Mouse (Mus musculus) kidney, adult 2 months (tissue): ENCODE results near the gene Npb. TPM values are rescaled to one million over a fixed set of nuclear protein-coding genes. Genes with fewer than 3 reads are reported as not detected.

Experiments
- DNase-seq: peaks from one replicate; pipeline ENCODE4 v3.0.0; 2021
- H3K27ac ChIP-seq: fragments of 200-500 bp; 2 replicates; pipeline ENCODE4 v1.5.1; 2012; ENCODE audit warnings: low read depth, low read length, control low read depth, inconsistent platforms; ENCODE audit not compliant: insufficient read depth
- H3K27me3 ChIP-seq: fragments of 200-500 bp; replicated peaks from 2 replicates; pipeline ENCODE4 v1.6.1; 2012; ENCODE audit warnings: mild to moderate bottlenecking, moderate library complexity, low read length, inconsistent platforms; ENCODE audit not compliant: control insufficient read depth, insufficient read depth
- H3K36me3 ChIP-seq: fragments of 200-500 bp; 2 replicates; pipeline ENCODE4 v1.6.1; 2012; ENCODE audit warnings: mild to moderate bottlenecking, moderate library complexity, low read length, inconsistent platforms; ENCODE audit not compliant: control insufficient read depth, insufficient read depth
- H3K4me1 ChIP-seq: fragments of 200-500 bp; 2 replicates; pipeline ENCODE4 v1.6.1; 2011; ENCODE audit warnings: low read length; ENCODE audit not compliant: control insufficient read depth, insufficient read depth
- H3K4me3 ChIP-seq: fragments of 200-500 bp; 2 replicates; pipeline ENCODE4 v1.5.1; 2011; ENCODE audit warnings: mild to moderate bottlenecking, low read depth, low read length, control low read depth; ENCODE audit not compliant: insufficient read depth
- CTCF ChIP-seq: fragments of 200-500 bp; conservative IDR thresholded peaks from 2 replicates; pipeline ENCODE4 v1.5.1; 2011; ENCODE audit warnings: low read depth, mild to moderate bottlenecking, control low read depth, low read length, moderate library complexity, mixed read lengths; ENCODE audit not compliant: insufficient read depth, insufficient read length
- POLR2A ChIP-seq: fragments of 200-500 bp; IDR thresholded peaks from one replicate; pipeline ENCODE4 v1.6.1; 2011; ENCODE audit warnings: low read depth, low read length, control low read depth
- WGBS: fragments of 180-500 bp; shearing (Covaris S2); methylation state at CpG from one replicate; pipeline ENCODE4 v1.1.7; 2018; 5-methylcytosine and 5-hydroxymethylcytosine counted together
- polyA plus RNA-seq: library from polyadenylated mRNA; depleted of rRNA; stranded (reverse); fragments of >200 nt; gene quantifications from 2 replicates; pipeline ENCODE4 v1.2.3, GENCODE M21; 2012

Npb gene
- polyA plus RNA-seq, 1 experiment, result 7.7 TPM

DNA sequence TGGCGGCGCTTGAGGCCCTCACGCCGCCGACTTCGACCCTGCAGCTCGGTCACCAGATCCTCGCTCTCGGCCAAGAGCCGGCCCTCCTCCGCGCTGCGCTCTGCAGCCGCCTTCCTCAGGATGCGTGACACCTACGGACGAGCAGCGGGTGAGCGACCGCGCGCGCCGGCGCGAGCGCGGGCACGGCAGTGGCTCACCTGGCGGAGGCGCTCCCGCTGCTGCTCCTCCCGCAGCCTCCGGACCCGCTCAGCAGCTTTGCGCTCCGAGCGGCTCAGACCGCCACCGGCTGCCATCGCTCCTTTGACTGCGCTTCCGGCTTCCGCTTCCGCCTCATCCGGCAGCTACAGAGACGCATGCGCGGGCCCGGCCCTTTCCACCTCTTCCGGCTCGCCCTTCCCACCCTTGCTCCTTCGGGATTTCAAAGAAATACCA is 16.4 kb downstream of the Npb start:
- DNase-seq, result peak; percentile 91
- H3K4me3 ChIP-seq, result peak overlapping the region; percentile 69
- H3K27ac ChIP-seq, result peak overlapping the region; percentile 66
- WGBS, result under 1% methylated on average over 52 of the region's 53 CpGs
- no peaks in the 10 kb centered on the region for H3K27me3 ChIP-seq
- peaks cover 19% of the 10 kb centered on the region for H3K4me1 ChIP-seq
- H3K36me3 ChIP-seq, result peaks cover 4% of the 10 kb centered on the region
- TF ChIP-seq CTCF, result no peak
- peak; percentile 77 for TF ChIP-seq POLR2A

DNA sequence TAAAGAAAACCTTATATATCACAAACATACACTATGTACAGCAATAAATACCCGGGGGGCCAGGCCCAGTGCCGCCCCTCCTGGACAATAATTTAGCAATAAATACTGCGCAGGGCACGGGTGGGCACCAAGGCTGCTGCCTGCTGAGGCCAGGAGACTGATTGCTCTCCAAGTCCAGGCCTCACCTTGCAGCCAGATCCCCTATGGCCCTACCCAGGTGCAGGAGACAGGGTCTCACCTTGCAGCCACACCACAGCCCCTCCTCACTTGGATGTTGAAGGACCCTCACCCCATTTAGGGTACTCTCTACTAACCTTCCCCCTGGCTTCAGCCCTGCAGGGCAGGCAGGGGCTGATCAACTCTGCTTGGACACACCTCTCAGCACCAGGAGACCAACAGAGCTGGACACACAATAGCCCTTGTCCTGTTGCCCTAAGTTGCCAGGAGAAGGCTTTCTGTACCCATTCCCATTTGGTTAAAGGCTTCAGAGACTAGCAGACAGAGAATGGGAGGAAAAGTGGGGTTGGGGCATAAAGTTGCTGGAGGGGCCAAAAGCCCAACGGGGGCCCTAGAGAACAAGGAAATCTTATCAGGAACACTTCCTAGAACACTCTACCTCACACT is 17.0 kb downstream of the Npb start, which contains the start of gene Sirt7:
Sirt7 (minus strand) TSS at position 89 of the 624 bp plus-strand sequence.
- Histone ChIP-seq H3K36me3 (peaks cover 4% of the 10 kb centered on the region), H3K4me1 (peaks cover 25% of the 10 kb centered on the region), H3K27me3 (no peaks in the 10 kb centered on the region), H3K27ac (peak within 1 kb of the TSS; percentile 66), H3K4me3 (peak within 1 kb of the TSS; percentile 69)
- no peak for TF ChIP-seq CTCF
- TF ChIP-seq POLR2A, result no peak
- WGBS, result 8% methylated on average over 5 of the region's 5 CpGs
- no peak for DNase-seq

DNA sequence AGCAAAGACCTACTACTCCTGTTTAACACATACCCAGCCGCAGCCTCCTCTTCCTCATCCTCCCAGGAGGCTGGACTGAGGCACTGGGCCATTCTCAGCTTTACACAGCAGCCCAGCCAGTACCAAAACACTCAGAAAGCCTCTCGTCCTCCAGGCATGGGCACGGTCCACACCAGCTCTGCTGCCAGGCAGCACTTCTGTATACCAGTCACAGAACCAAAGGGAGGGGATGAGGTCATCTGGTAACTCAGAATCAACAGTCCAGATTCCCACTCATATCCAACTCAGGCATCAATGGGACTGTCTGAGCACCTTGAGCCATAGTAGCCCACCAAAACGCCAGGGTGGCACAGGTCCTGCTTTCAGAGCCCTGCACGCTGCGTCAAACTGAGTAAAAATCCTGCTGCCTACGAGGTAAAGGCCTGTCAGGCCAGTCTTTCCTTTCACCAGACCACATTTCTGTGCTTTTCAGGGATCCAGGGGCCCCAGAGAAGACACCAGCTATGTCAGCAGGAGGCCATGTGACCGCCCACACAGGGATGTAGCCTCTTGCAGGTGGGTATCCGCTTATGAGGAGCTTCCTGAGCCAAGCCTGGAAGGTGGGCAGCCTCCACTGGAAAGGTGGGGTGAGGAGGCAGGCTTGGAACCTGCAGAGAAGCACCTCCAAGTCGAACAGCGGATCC is 18.6 kb downstream of the Npb start:
- H3K36me3 ChIP-seq, result peaks cover 2% of the 10 kb centered on the region
- WGBS, result 81% methylated on average over 11 of the region's 11 CpGs
- no peak overlapping the region for H3K4me3 ChIP-seq
- peaks cover 38% of the 10 kb centered on the region for H3K4me1 ChIP-seq
- no peaks in the 10 kb centered on the region for H3K27me3 ChIP-seq
- H3K27ac ChIP-seq, result no peak overlapping the region
- no peak for DNase-seq
- TF ChIP-seq POLR2A, result no peak

DNA sequence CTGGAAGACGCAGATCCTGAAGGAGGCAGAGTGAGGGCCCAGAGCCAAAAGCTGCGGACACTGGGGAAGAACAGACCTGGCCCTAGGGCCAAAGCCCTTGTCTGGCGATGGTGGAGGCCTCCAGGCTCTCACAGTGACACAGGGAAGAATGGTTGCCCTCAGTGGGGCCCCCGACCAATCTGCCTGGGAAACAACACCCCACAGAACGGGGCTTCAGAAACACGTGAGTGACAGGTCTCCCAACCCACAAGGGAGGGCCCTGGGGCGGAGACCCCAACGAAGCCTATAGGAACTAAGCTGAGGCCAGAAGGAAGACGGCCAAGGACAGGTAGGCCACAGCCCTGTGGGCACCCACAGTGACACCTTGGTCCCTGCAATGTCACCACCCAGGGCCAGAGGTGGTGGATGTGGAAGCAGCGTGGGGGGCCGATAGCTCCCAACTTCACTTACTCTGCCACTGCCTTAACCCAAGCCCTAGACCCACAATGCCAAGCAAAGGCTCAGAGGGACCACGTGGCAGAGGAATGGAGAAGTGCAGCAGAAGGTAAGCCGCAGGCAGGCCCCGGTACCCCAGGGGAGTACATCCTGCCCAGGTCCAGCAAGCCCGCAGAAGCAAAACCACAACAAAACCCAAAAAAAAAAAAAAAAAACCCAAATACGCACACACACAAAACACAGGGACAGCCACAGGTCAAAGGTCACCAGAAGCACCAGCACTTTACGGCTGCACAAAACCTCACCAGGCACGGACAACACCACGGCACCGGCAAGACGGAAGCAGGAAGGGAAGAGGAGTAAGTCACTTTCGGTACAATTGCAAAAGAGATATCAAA is 19.4 kb downstream of the Npb start:
- no peak for TF ChIP-seq POLR2A
- no peak for TF ChIP-seq CTCF
- DNase-seq, result peak; percentile 55
- Histone ChIP-seq H3K36me3 (peaks cover 1% of the 10 kb centered on the region), H3K4me3 (no peak overlapping the region), H3K27ac (no peak overlapping the region), H3K27me3 (no peaks in the 10 kb centered on the region), H3K4me1 (peaks cover 40% of the 10 kb centered on the region)
- 68% methylated on average over 22 of the region's 22 CpGs for WGBS

DNA sequence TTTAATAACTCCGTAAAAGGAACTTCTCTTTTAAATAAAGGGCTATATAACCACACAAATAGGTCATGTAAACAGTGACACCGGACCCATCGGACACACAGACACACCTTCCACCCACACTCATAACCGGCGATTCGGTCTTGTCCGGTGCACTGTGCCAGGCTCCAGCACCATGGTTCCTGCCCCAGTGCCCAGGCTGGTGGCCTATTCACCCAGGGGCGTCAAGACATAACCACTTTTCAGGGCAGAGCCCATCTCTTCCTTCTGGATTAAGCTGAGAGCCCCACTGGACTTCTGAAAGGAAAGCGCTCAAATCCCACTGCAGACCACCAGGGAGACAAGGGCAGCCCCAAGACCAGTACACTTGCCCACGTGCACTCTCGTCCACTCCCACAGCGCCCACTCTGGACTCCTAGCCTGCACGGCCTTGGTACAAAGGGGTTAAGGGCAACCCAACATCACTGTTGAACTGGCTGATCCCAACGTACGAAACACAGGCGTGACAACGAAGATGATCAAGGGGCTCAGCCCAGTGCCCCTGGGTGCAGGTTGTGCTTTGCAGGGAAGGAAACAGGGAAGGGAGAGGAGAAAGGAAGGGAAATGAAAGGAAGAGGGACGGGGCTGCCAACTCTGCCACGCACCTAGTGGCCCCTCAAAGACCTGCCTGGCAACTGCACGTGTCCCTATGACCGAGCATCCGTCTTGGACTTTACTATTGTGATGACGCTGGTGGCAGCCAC is 20.5 kb downstream of the Npb start:
- Histone ChIP-seq H3K27me3 (no peaks in the 10 kb centered on the region), H3K4me1 (peaks cover 41% of the 10 kb centered on the region), H3K36me3 (no peaks in the 10 kb centered on the region), H3K27ac (no peak overlapping the region), H3K4me3 (no peak overlapping the region)
- WGBS, result 77% methylated on average over 23 of the region's 23 CpGs
- DNase-seq, result no peak
- TF ChIP-seq CTCF (no peak), POLR2A (no peak)

DNA sequence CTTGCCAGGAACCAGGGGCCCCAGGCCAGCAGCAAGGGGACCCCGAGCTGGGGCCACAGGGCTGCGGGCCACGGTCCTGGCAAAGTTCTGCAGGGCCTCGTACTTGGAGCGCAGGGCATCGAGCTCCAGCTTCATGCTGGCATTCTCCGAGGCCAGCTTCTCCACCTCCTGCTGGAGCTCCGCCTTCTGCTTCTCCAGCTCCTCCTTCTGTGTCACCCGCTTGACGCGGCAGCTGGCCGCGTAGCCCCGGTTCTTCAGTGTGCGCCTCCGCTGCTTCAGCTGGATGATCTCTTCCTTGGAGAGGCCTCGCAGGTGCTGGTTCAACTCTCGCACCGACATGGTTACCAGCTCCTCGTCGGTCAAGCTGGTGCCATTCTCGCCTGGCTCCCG is 21.1 kb downstream of the Npb start:
- H3K4me3 ChIP-seq, result peak overlapping the region; percentile 47
- H3K4me1 ChIP-seq, result peaks cover 38% of the 10 kb centered on the region
- no peaks in the 10 kb centered on the region for H3K36me3 ChIP-seq
- H3K27ac ChIP-seq, result peak overlapping the region; percentile 90
- DNase-seq, result peak; percentile 84
- no peaks in the 10 kb centered on the region for H3K27me3 ChIP-seq
- WGBS, result 52% methylated on average over 23 of the region's 23 CpGs
- TF ChIP-seq CTCF (no peak), POLR2A (peak; percentile 17)
